10 mouse cellular contexts compared by ENCODE assay signal in the genomic region with DNA sequence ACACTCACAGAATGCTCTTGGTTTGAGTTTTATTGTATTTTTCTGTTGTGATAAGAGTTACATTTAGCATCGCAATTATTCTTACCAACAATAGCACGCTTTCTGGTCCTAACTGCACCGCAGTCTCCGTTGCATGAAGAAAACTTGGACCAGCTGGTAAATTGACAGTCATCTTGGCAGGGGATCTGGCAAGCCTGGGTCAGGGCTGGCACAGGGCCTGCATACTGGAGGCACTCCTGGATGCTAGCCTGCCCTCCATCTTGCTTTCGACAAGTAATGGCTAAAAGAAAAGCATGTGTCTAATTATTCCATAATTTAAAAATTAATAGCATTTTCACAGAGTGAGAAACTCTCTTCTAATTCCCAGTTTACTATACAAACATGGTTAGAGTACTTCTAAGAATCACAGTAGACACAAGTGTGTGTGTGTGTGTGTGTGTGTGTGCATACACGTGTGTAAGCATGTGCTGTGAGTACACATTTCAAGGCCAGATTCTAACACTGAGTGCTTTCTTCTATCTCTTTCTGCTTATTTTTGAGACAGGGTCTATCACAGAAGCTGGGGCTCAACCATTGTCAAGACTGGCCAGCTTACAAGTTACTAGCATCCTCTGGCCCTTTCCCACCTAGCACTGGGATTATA.
A peak's percentile ranks its signal among the peaks of the same experiment; 100 is the strongest.
DNase-seq lines count a peak whose midpoint lies in the region; ATAC-seq and TF ChIP-seq lines count a peak whose summit lies in the region.
"Had no signal": no experiment of that assay in that cellular context is flagged by ENCODE, and none has a peak within 500 bp of the region (broad histone marks: within the 10 kb centered on the region; RNA-seq: fewer than 3 reads in every experiment).

No protein-coding gene starts in this region.

- 87% methylated on average over 6 of the region's 6 CpGs for WGBS in midbrain, embryonic 13.5 days
- 89% methylated on average over 6 of the region's 6 CpGs for WGBS in midbrain, embryonic 11.5 days
- WGBS in hindbrain, embryonic 16.5 days, result 47% methylated on average over 6 of the region's 6 CpGs
- 91% methylated on average over 6 of the region's 6 CpGs for WGBS in thymus, adult 2 months

- ATAC-seq in midbrain, embryonic 13.5 days, result peak; percentile 79; the same call in 1 of the 2 replicates
- ATAC-seq in midbrain, embryonic 11.5 days (ENCODE audit: low FRiP score), result no peak
- peak; percentile 95 for ATAC-seq in hindbrain, embryonic 16.5 days

- H3K4me1 ChIP-seq in midbrain, embryonic 13.5 days (replicated peaks), result no peaks in the 10 kb centered on the region
- H3K4me1 ChIP-seq in midbrain, embryonic 11.5 days (ENCODE audit: control insufficient read depth, insufficient read depth, low read length), result no peaks in the 10 kb centered on the region
- H3K4me1 ChIP-seq in hindbrain, embryonic 16.5 days (ENCODE audit: control insufficient read depth, insufficient read depth, low read depth, low read length), result no peaks in the 10 kb centered on the region
- H3K4me1 ChIP-seq in thymus, adult 2 months (replicated peaks; ENCODE audit: control insufficient read depth, insufficient read depth, low read length), result no peaks in the 10 kb centered on the region
- H3K4me1 ChIP-seq: liver, embryonic 13.5 days had no signal

- no peak overlapping the region for H3K9ac ChIP-seq in midbrain, embryonic 13.5 days (replicated peaks)
- no peak overlapping the region for H3K9ac ChIP-seq in midbrain, embryonic 11.5 days (ENCODE audit: low read length)
- no peak overlapping the region for H3K9ac ChIP-seq in hindbrain, embryonic 16.5 days (ENCODE audit: low read depth, low read length)
- H3K9ac ChIP-seq: liver, embryonic 13.5 days had no signal

- TF ChIP-seq CTCF in thymus, adult 2 months (IDR thresholded peaks at IDR 0.05; ENCODE audit: borderline replicate concordance, control insufficient read depth, extremely low read depth, insufficient read depth, low read length, poor library complexity), result no peak

- H3K4me3 ChIP-seq in midbrain, embryonic 13.5 days (replicated peaks), result no peak overlapping the region
- no peak overlapping the region for H3K4me3 ChIP-seq in midbrain, embryonic 11.5 days (ENCODE audit: low read depth, low read length)
- H3K4me3 ChIP-seq in hindbrain, embryonic 16.5 days (ENCODE audit: low read length), result no peak overlapping the region
- no peak overlapping the region for H3K4me3 ChIP-seq in thymus, adult 2 months (ENCODE audit: control insufficient read depth, insufficient read depth, low read length)
- H3K4me3 ChIP-seq: erythroblast, embryonic 14.5 days; liver, embryonic 13.5 days had no signal

- intact Hi-C loops in left cerebral cortex, postnatal 14 days (cut with DNase I), result no loop called here

- peaks cover 13% of the 10 kb centered on the region for H3K36me3 ChIP-seq in midbrain, embryonic 13.5 days
- H3K36me3 ChIP-seq in midbrain, embryonic 11.5 days (ENCODE audit: control insufficient read depth, insufficient read depth, low read length), result no peaks in the 10 kb centered on the region
- no peaks in the 10 kb centered on the region for H3K36me3 ChIP-seq in hindbrain, embryonic 16.5 days (ENCODE audit: control insufficient read depth, insufficient read depth, low read length)
- no peaks in the 10 kb centered on the region for H3K36me3 ChIP-seq in thymus, adult 2 months (ENCODE audit: control insufficient read depth, insufficient read depth, low read length)
- H3K36me3 ChIP-seq: liver, embryonic 13.5 days had no signal

- H3K9me3 ChIP-seq in midbrain, embryonic 13.5 days, result no peaks in the 10 kb centered on the region
- no peaks in the 10 kb centered on the region for H3K9me3 ChIP-seq in midbrain, embryonic 11.5 days (ENCODE audit: control insufficient read depth, low read length)
- no peaks in the 10 kb centered on the region for H3K9me3 ChIP-seq in hindbrain, embryonic 16.5 days (ENCODE audit: control insufficient read depth, low read length)
- H3K9me3 ChIP-seq: liver, embryonic 13.5 days had no signal

- H3K4me2 ChIP-seq in midbrain, embryonic 13.5 days (replicated peaks), result no peak overlapping the region
- H3K4me2 ChIP-seq in midbrain, embryonic 11.5 days, result no peak overlapping the region
- H3K4me2 ChIP-seq in hindbrain, embryonic 16.5 days (ENCODE audit: low read length), result no peak overlapping the region
- H3K4me2 ChIP-seq: liver, embryonic 13.5 days had no signal

- no peak overlapping the region; the same call in 1 of the 2 replicates for H3K27ac ChIP-seq in midbrain, embryonic 13.5 days
- H3K27ac ChIP-seq in midbrain, embryonic 11.5 days (ENCODE audit: low read depth, low read length), result no peak overlapping the region
- H3K27ac ChIP-seq in hindbrain, embryonic 16.5 days (ENCODE audit: low read depth, low read length), result no peak overlapping the region
- H3K27ac ChIP-seq in thymus, adult 2 months (ENCODE audit: control insufficient read depth, insufficient read depth, low read length), result no peak overlapping the region
- H3K27ac ChIP-seq: liver, embryonic 13.5 days had no signal

- no peak for TF ChIP-seq POLR2A in thymus, adult 2 months (IDR thresholded peaks at IDR 0.05; ENCODE audit: control insufficient read depth, extremely low read depth, insufficient read depth, low read length, poor library complexity)

- no peaks in the 10 kb centered on the region for H3K27me3 ChIP-seq in midbrain, embryonic 13.5 days
- H3K27me3 ChIP-seq in midbrain, embryonic 11.5 days (ENCODE audit: control insufficient read depth, insufficient read depth, low read length), result no peaks in the 10 kb centered on the region
- no peaks in the 10 kb centered on the region for H3K27me3 ChIP-seq in hindbrain, embryonic 16.5 days (replicated peaks; ENCODE audit: control insufficient read depth, insufficient read depth, low read length)
- no peaks in the 10 kb centered on the region for H3K27me3 ChIP-seq in thymus, adult 2 months (ENCODE audit: control insufficient read depth, insufficient read depth, low read length)
- H3K27me3 ChIP-seq: liver, embryonic 13.5 days had no signal

- DNase-seq in midbrain, embryonic 11.5 days (ENCODE audit: low spot score, missing footprints), result no peak
- DNase-seq in cerebellum, postnatal 10 days, result peak; percentile 99 to 100
- peak; percentile 48 to 68 for DNase-seq in left cerebral cortex, postnatal 14 days (ENCODE audit: low spot score in 2 of 2)
- DNase-seq in right cerebral cortex, postnatal 36 days (ENCODE audit: low spot score in 2 of 2), result peak; percentile 34 to 36
- no peak for DNase-seq in thymus, adult 2 months
- no peak for DNase-seq in natural killer cell, adult 2 months (ENCODE audit: low spot score in 2 of 2)
- DNase-seq: liver, embryonic 13.5 days had no signal

Comparison
In these comparisons a context has a peak if more than half of its experiments do, and no peak if none do; other contexts are left out.
1. DNase-seq: peak in cerebellum, postnatal 10 days (2 of 2), left cerebral cortex, postnatal 14 days (2 of 2) and right cerebral cortex, postnatal 36 days (2 of 2); none in midbrain, embryonic 11.5 days (single experiment), thymus, adult 2 months (single experiment) and natural killer cell, adult 2 months (0 of 2).